Mouse (Mus musculus) midbrain, embryonic 13.5 days (tissue): ENCODE data around the gene Nup205. TPM values are rescaled to one million over a fixed set of nuclear protein-coding genes. Genes with fewer than 3 reads are reported as not detected.

Source experiments
- polyA plus RNA-seq: library from polyadenylated mRNA; unstranded; fragments of >200 nt; fragmentation: Nextera tagmentation; extraction: Ambion mirVana; gene quantifications from 2 replicates; pipeline ENCODE4 v1.2.1, GENCODE M21; 2015

Gene Nup205
- polyA plus RNA-seq, 1 experiment from 2014 or later, result 29.4 TPM

Other genes with a start within 250 kb of the Nup205 start
- gene Slc23a4, start 189.0 kb upstream of the Nup205 start, polyA plus RNA-seq, result 0.52 and 0.71 TPM in 2 replicates
- gene Cnot4, start 43.7 kb upstream of the Nup205 start, polyA plus RNA-seq, result 34.8 and 35.4 TPM in 2 replicates
- gene Slc13a4, start 130.7 kb downstream of the Nup205 start, polyA plus RNA-seq, result 1.8 and 2.5 TPM in 2 replicates
- 0.42 and 0.49 TPM in 2 replicates for gene Fam180a, start 148.7 kb downstream of the Nup205 start, polyA plus RNA-seq